Mouse (Mus musculus): ENCODE measurements at regions not wholly inside any gene's neighbourhood (a gene's known extent, or its start where the extent isn't known, plus 50 kb on each side); places are given as distances from the start of the nearest gene placed in this dataset.

GRCm38 (mm10) chr1:21132340-21132739, 53.3 kb upstream of the Tram2 start:
- no peak for ATAC-seq (replicated peaks; ENCODE audit: insufficient number of reproducible peaks, low FRiP score, low TSS enrichment, poor library complexity, severe bottlenecking)

GRCm38 (mm10) chr1:21146961-21147360, 67.9 kb upstream of the Tram2 start:
- ATAC-seq (replicated peaks; ENCODE audit: insufficient number of reproducible peaks, low FRiP score, low TSS enrichment, poor library complexity, severe bottlenecking): no peak

- ATAC-seq (replicated peaks; ENCODE audit: insufficient number of reproducible peaks, low FRiP score, low TSS enrichment, poor library complexity, severe bottlenecking): no peak
Observed at GRCm38 (mm10) chr1:21161742-21162141, 56.6 kb upstream of the Tmem14a start.

- peak; percentile 53; the same call in 1 of the 2 replicates for ATAC-seq (replicated peaks; ENCODE audit: insufficient number of reproducible peaks, low FRiP score, low TSS enrichment, poor library complexity, severe bottlenecking)
Observed at GRCm38 (mm10) chr1:21166287-21166733, 52.1 kb upstream of the Tmem14a start.

GRCm38 (mm10) chr1:21166762-21167161, 51.6 kb upstream of the Tmem14a start:
- ATAC-seq (replicated peaks; ENCODE audit: insufficient number of reproducible peaks, low FRiP score, low TSS enrichment, poor library complexity, severe bottlenecking): no peak
